18 mouse cellular contexts compared by ENCODE assay signal in the genomic region with DNA sequence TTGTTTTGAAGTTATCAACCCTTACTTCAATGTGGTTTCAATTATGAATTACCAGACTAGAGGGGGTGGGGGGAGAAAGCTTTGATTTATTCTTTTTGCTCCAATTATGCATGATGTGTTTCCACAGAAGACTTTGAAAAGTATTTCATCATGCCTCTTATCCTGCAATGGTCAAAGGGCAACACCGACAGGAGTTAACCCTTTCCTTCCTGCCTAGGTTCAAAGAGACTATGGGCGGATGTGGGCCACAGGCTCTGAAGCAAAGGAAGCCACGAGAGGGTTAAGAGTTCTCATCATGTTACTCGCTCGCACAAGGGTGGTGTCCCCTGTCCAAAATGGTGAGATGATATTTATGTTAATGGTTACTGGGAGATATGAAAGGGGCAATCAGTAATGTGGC.
DNase-seq lines count a peak whose midpoint lies in the region; ATAC-seq lines count a peak whose summit lies in the region.
"Had no signal": no experiment of that assay in that cellular context is flagged by ENCODE, and none has a peak within 500 bp of the region (broad histone marks: within the 10 kb centered on the region; RNA-seq: fewer than 3 reads in every experiment).

No protein-coding gene starts in this region.

- peak overlapping the region; percentile 80; the same call in 1 of the 2 replicates for H3K27ac ChIP-seq in embryonic facial prominence, embryonic 10.5 days (replicated peaks)
- peak overlapping the region; percentile 69; the same call in 1 of the 2 replicates for H3K27ac ChIP-seq in intestine, embryonic 16.5 days (ENCODE audit: low read length)
- no peak overlapping the region for H3K27ac ChIP-seq in forebrain, embryonic 12.5 days
- no peak overlapping the region for H3K27ac ChIP-seq in midbrain, embryonic 13.5 days
- H3K27ac ChIP-seq: forebrain, embryonic 15.5 days; hindbrain, embryonic 15.5 days; liver, embryonic 15.5 days had no signal

- no peaks in the 10 kb centered on the region; the same call in 1 of the 2 replicates for H3K36me3 ChIP-seq in embryonic facial prominence, embryonic 10.5 days (replicated peaks)
- H3K36me3 ChIP-seq in intestine, embryonic 16.5 days (ENCODE audit: control insufficient read depth, insufficient read depth, low read length): no peaks in the 10 kb centered on the region
- no peaks in the 10 kb centered on the region for H3K36me3 ChIP-seq in forebrain, embryonic 12.5 days (replicated peaks)
- no peaks in the 10 kb centered on the region for H3K36me3 ChIP-seq in midbrain, embryonic 13.5 days
- H3K36me3 ChIP-seq: forebrain, embryonic 15.5 days; hindbrain, embryonic 15.5 days; liver, embryonic 15.5 days had no signal

- WGBS in embryonic facial prominence, embryonic 10.5 days: 46% methylated on average over 5 of the region's 5 CpGs
- 59% methylated on average over 5 of the region's 5 CpGs for WGBS in intestine, embryonic 16.5 days
- 79% methylated on average over 5 of the region's 5 CpGs for WGBS in forebrain, embryonic 12.5 days
- WGBS in midbrain, embryonic 13.5 days: 82% methylated on average over 5 of the region's 5 CpGs

- DNase-seq in thymus, postnatal 14 days: peak; percentile 32
- no peak for DNase-seq in thymus, adult 18-20 months
- peak; percentile 77 for DNase-seq in embryonic facial prominence, embryonic 10.5 days (ENCODE audit: low spot score)
- no peak for DNase-seq in kidney, postnatal 4 days
- DNase-seq: cerebellum, postnatal 36 days; heart, adult 18-20 months; heart, postnatal 10 days; layer of hippocampus, adult 9-11 months; lung, postnatal 36 days; right cerebral cortex, postnatal 14 days had no signal

- ATAC-seq in intestine, embryonic 16.5 days: peak; percentile 83
- ATAC-seq in forebrain, embryonic 12.5 days (ENCODE audit: low FRiP score): no peak
- ATAC-seq in midbrain, embryonic 13.5 days: no peak
- ATAC-seq: forebrain, embryonic 15.5 days had no signal

- H3K9me3 ChIP-seq in embryonic facial prominence, embryonic 10.5 days: no peaks in the 10 kb centered on the region
- H3K9me3 ChIP-seq in intestine, embryonic 16.5 days (ENCODE audit: control insufficient read depth, low read length): no peaks in the 10 kb centered on the region
- H3K9me3 ChIP-seq in forebrain, embryonic 12.5 days: no peaks in the 10 kb centered on the region
- no peaks in the 10 kb centered on the region for H3K9me3 ChIP-seq in midbrain, embryonic 13.5 days
- H3K9me3 ChIP-seq: forebrain, embryonic 15.5 days; hindbrain, embryonic 15.5 days; liver, embryonic 15.5 days had no signal

- no peak overlapping the region; the same call in 1 of the 2 replicates for H3K4me3 ChIP-seq in embryonic facial prominence, embryonic 10.5 days
- no peak overlapping the region for H3K4me3 ChIP-seq in intestine, embryonic 16.5 days (ENCODE audit: low read length)
- H3K4me3 ChIP-seq in forebrain, embryonic 12.5 days (replicated peaks): no peak overlapping the region
- no peak overlapping the region for H3K4me3 ChIP-seq in midbrain, embryonic 13.5 days (replicated peaks)
- H3K4me3 ChIP-seq: forebrain, embryonic 15.5 days; hindbrain, embryonic 15.5 days; liver, embryonic 15.5 days; myocyte had no signal

- H3K4me1 ChIP-seq in embryonic facial prominence, embryonic 10.5 days: peaks cover 87% of the 10 kb centered on the region
- peaks cover 17% of the 10 kb centered on the region for H3K4me1 ChIP-seq in intestine, embryonic 16.5 days (ENCODE audit: control insufficient read depth, insufficient read depth, low read length)
- peaks cover 15% of the 10 kb centered on the region for H3K4me1 ChIP-seq in forebrain, embryonic 12.5 days
- peaks cover 25% of the 10 kb centered on the region for H3K4me1 ChIP-seq in midbrain, embryonic 13.5 days (replicated peaks)

- no peak overlapping the region for H3K9ac ChIP-seq in intestine, embryonic 16.5 days (ENCODE audit: low read depth, low read length)
- H3K9ac ChIP-seq in forebrain, embryonic 12.5 days: no peak overlapping the region
- no peak overlapping the region for H3K9ac ChIP-seq in midbrain, embryonic 13.5 days (replicated peaks)
- H3K9ac ChIP-seq: forebrain, embryonic 15.5 days; hindbrain, embryonic 15.5 days; liver, embryonic 15.5 days had no signal

- peaks cover 6% of the 10 kb centered on the region; the same call in 1 of the 2 replicates for H3K27me3 ChIP-seq in embryonic facial prominence, embryonic 10.5 days (replicated peaks; ENCODE audit: low read depth, poor library complexity, severe bottlenecking)
- H3K27me3 ChIP-seq in intestine, embryonic 16.5 days (replicated peaks; ENCODE audit: control insufficient read depth, insufficient read depth, low read length): no peaks in the 10 kb centered on the region
- H3K27me3 ChIP-seq in forebrain, embryonic 12.5 days: 0 out of 2 replicates have a peak, but pooled peaks cover 2% of the 10 kb centered on the region
- no peaks in the 10 kb centered on the region for H3K27me3 ChIP-seq in midbrain, embryonic 13.5 days
- H3K27me3 ChIP-seq: forebrain, embryonic 15.5 days; hindbrain, embryonic 15.5 days; liver, embryonic 15.5 days had no signal

- peak overlapping the region; percentile 7; the same call in 1 of the 2 replicates for H3K4me2 ChIP-seq in intestine, embryonic 16.5 days (ENCODE audit: low read depth, low read length)
- no peak overlapping the region for H3K4me2 ChIP-seq in forebrain, embryonic 12.5 days
- H3K4me2 ChIP-seq in midbrain, embryonic 13.5 days (replicated peaks): no peak overlapping the region
- H3K4me2 ChIP-seq: forebrain, embryonic 15.5 days; hindbrain, embryonic 15.5 days; liver, embryonic 15.5 days; midbrain, embryonic 11.5 days had no signal

Comparison
In these comparisons a context has a peak if more than half of its experiments do, and no peak if none do; other contexts are left out.
1. DNase-seq: peak in thymus, postnatal 14 days (single experiment) and embryonic facial prominence, embryonic 10.5 days (single experiment); none in thymus, adult 18-20 months (0 of 2) and kidney, postnatal 4 days (0 of 2).
2. H3K27ac ChIP-seq: peak in embryonic facial prominence, embryonic 10.5 days (single experiment) and intestine, embryonic 16.5 days (single experiment); none in forebrain, embryonic 12.5 days (single experiment) and midbrain, embryonic 13.5 days (single experiment).